Mouse (Mus musculus): ENCODE data around the gene Dscaml1.

GRCm38 (mm10) chr9:45471691-45472090 is 45.3 kb downstream of the Dscaml1 start:
- TF ChIP-seq CTCF (IDR thresholded peaks at IDR 0.05; ENCODE audit: control insufficient read depth, insufficient read depth, low read length) (no peak), POLR2A (IDR thresholded peaks at IDR 0.05; ENCODE audit: borderline replicate concordance, control insufficient read depth, low read depth, low read length) (no peak)
